ENCODE assay signal across 8 mouse cellular contexts in the genomic region with DNA sequence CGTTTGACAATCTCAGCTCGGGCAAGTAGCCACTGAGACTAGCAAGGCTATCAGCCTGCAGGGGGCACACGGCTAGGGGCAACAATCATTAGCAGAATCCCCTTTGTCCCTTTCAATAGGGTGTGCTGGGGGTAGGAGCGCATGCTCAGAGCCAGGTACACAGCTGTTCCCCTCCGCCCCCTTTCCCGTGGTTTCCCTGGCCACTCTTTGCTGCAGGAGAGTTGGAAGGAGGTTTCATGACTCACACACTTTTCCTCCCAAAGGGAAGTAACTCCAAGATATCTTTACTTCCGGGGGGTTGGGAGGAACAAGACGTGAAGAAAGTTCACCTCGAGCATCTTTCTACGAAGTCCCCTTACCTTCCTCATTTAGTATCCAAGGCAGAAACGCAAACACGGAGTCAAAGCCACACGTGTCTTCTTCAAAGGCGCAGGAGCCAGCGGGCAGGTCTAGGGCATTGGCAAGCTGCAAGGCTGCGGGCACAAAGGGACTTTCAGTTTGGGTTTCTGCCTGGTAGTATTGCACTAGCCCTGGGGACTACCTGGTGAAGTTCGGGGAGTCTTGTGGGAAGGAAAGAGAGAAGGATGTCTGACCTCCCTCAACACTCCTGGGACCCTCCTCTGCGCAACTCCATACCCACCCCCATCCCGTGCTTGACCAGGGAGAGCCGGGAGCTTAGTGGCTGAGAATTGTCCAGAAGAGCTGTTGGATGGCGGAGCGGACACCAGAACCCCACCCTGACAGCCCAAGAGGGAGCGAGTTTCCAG. TPM values are rescaled to one million over a fixed set of nuclear protein-coding genes. Genes with fewer than 3 reads are reported as not detected.
DNase-seq lines count a peak whose midpoint lies in the region; ATAC-seq and TF ChIP-seq lines count a peak whose summit lies in the region.

No protein-coding gene starts in this region.

- H3K27ac ChIP-seq in hindbrain, postnatal 0 days = no peak overlapping the region
- no peak overlapping the region for H3K27ac ChIP-seq in liver, postnatal 0 days (ENCODE audit: low read depth)
- no peak overlapping the region for H3K27ac ChIP-seq in neural tube, embryonic 11.5 days (ENCODE audit: low read depth, low read length)

- no peaks in the 10 kb centered on the region for H3K27me3 ChIP-seq in hindbrain, postnatal 0 days (ENCODE audit: insufficient read depth, low read length)
- peaks cover 9% of the 10 kb centered on the region; the same call in 1 of the 2 replicates for H3K27me3 ChIP-seq in liver, postnatal 0 days (ENCODE audit: insufficient read depth, low read length)
- H3K27me3 ChIP-seq in neural tube, embryonic 11.5 days (ENCODE audit: control insufficient read depth, insufficient read depth, low read length) = 0 out of 2 replicates have a peak, but pooled peaks cover 2% of the 10 kb centered on the region

- peak overlapping the region; percentile 91 for H3K4me2 ChIP-seq in hindbrain, postnatal 0 days (ENCODE audit: low read depth, low read length)
- H3K4me2 ChIP-seq in liver, postnatal 0 days (ENCODE audit: low read depth, low read length) = peak overlapping the region; percentile 73
- H3K4me2 ChIP-seq in neural tube, embryonic 11.5 days (ENCODE audit: low read depth) = peak overlapping the region; percentile 98

- no peaks in the 10 kb centered on the region for H3K36me3 ChIP-seq in hindbrain, postnatal 0 days (ENCODE audit: insufficient read depth, low read length)
- H3K36me3 ChIP-seq in liver, postnatal 0 days (replicated peaks; ENCODE audit: insufficient read depth, low read length) = no peaks in the 10 kb centered on the region
- H3K36me3 ChIP-seq in neural tube, embryonic 11.5 days (ENCODE audit: control insufficient read depth, insufficient read depth, low read length) = no peaks in the 10 kb centered on the region

- peak; percentile 48; the same call in 1 of the 2 replicates for TF ChIP-seq CTCF in hindbrain, postnatal 0 days (IDR thresholded peaks at IDR 0.05; ENCODE audit: low read depth)
- TF ChIP-seq CTCF in liver, postnatal 0 days (IDR thresholded peaks at IDR 0.05; ENCODE audit: low read depth) = peak; percentile 34

- DNase-seq in right cerebral cortex, adult 18-20 months = peak; percentile 28
- DNase-seq in right cerebral cortex, postnatal 14 days = no peak
- DNase-seq in cerebellum, adult 9-10 months = peak; percentile 35
- peak; percentile 23 to 36 for DNase-seq in frontal cortex, postnatal 36 days (ENCODE audit: low spot score in 2 of 2)
- peak; percentile 30 for DNase-seq in hindbrain, postnatal 0 days (ENCODE audit: low spot score)
- peak; percentile 16 for DNase-seq in liver, postnatal 0 days
- DNase-seq in neural tube, embryonic 11.5 days (ENCODE audit: low spot score) = peak; percentile 60

- H3K4me3 ChIP-seq in hindbrain, postnatal 0 days (ENCODE audit: low read length) = peak overlapping the region; percentile 39
- H3K4me3 ChIP-seq in liver, postnatal 0 days (ENCODE audit: low read depth, low read length) = peak overlapping the region; percentile 44
- H3K4me3 ChIP-seq in neural tube, embryonic 11.5 days (ENCODE audit: low read depth, low read length) = peak overlapping the region; percentile 42

- peak; percentile 46; the same call in 1 of the 2 replicates for ATAC-seq in hindbrain, postnatal 0 days
- ATAC-seq in liver, postnatal 0 days = no peak
- ATAC-seq in neural tube, embryonic 11.5 days (ENCODE audit: insufficient read depth, low FRiP score, low TSS enrichment) = peak; percentile 76
- no peak for ATAC-seq in monocyte, adult 5-6 weeks (replicated peaks; ENCODE audit: insufficient number of reproducible peaks, low FRiP score, low TSS enrichment, poor library complexity, severe bottlenecking)

- H3K4me1 ChIP-seq in hindbrain, postnatal 0 days (ENCODE audit: insufficient read depth, low read length) = peaks cover 12% of the 10 kb centered on the region
- peaks cover 7% of the 10 kb centered on the region; the same call in 1 of the 2 replicates for H3K4me1 ChIP-seq in liver, postnatal 0 days (ENCODE audit: insufficient read depth)
- peaks cover 4% of the 10 kb centered on the region; the same call in 1 of the 2 replicates for H3K4me1 ChIP-seq in neural tube, embryonic 11.5 days (ENCODE audit: control insufficient read depth, insufficient read depth, low read length)

- TF ChIP-seq EP300 in liver, postnatal 0 days (IDR thresholded peaks at IDR 0.05; ENCODE audit: low read depth) = no peak

- H3K9me3 ChIP-seq in hindbrain, postnatal 0 days (ENCODE audit: low read length) = no peaks in the 10 kb centered on the region
- no peaks in the 10 kb centered on the region for H3K9me3 ChIP-seq in liver, postnatal 0 days (ENCODE audit: low read length)
- H3K9me3 ChIP-seq in neural tube, embryonic 11.5 days (ENCODE audit: control insufficient read depth, low read length) = no peaks in the 10 kb centered on the region

- WGBS in hindbrain, postnatal 0 days = 2% methylated on average over 23 of the region's 23 CpGs
- under 1% methylated on average over 23 of the region's 23 CpGs for WGBS in liver, postnatal 0 days (ENCODE audit: insufficient replicate concordance)
- 1% methylated on average over 23 of the region's 23 CpGs for WGBS in neural tube, embryonic 11.5 days

- H3K9ac ChIP-seq in hindbrain, postnatal 0 days (replicated peaks; ENCODE audit: low read length) = peak overlapping the region; percentile 43
- H3K9ac ChIP-seq in liver, postnatal 0 days (replicated peaks) = no peak overlapping the region; the same call in 1 of the 2 replicates
- peak overlapping the region; percentile 57 for H3K9ac ChIP-seq in neural tube, embryonic 11.5 days (ENCODE audit: low read length)

RNA-seq across cellular contexts. Expression of a gene that starts 0.8 kb away (rescaled TPM):
- total RNA-seq in hindbrain, postnatal 0 days (2014; rRNA removed) = 2.5 and 3.2 TPM in 2 replicates
- polyA plus RNA-seq in hindbrain, postnatal 0 days (2015; fragmentation: Nextera tagmentation; extraction: Ambion mirVana) = 4.0 and 4.3 TPM in 2 replicates
- polyA plus RNA-seq in liver, postnatal 0 days (2015; fragmentation: Nextera tagmentation; extraction: Ambion mirVana) = 0.89 and 0.92 TPM in 2 replicates
- 2.0 and 3.0 TPM in 2 replicates for polyA plus RNA-seq in neural tube, embryonic 11.5 days (2014; fragmentation: Nextera tagmentation; extraction: Ambion mirVana)
- 0.75 to 2.2 TPM in 2 of 3 replicates, not detected in the other for total RNA-seq in monocyte, adult 5-6 weeks (2017)

Comparison
In these comparisons a context has a peak if more than half of its experiments do, and no peak if none do; other contexts are left out.
1. ATAC-seq: peak in hindbrain, postnatal 0 days (single experiment) and neural tube, embryonic 11.5 days (single experiment); none in liver, postnatal 0 days (single experiment) and monocyte, adult 5-6 weeks (single experiment).
2. Peak in every context shown above with its lines, with median percentiles within 50 percentile points of each other: H3K4me2 ChIP-seq and H3K4me3 ChIP-seq.